In the genomic region with DNA sequence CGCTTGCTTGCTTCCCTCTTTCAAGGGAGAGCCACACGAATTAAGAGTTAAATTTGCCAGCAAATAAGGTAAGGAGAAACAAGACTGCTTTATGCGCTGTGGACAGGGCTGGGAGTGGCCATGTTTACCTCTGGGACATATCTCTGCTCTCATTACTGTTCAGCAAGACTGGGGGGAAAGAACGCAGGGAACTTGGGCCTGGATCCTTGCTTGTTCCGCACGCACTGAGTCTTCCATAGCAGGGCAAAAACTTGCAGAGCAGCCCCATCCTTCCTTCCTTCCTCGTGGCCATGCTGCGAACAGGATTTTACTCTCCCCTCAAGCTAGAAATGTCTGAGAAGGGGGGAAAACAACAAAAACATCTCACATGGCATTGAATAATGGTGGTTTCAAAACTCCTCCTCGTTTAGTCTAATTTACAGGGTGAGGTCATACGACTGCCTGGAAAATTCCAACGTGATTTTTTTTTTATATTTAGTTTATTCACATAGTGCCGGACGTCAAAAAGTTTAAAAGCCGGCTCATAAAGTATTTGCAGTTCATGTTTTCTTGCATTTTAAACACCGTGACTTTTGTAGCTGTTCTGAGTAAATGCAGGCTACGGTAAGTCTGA, we compare ENCODE assay signal across 9 mouse cellular contexts. TPM values are rescaled to one million over a fixed set of nuclear protein-coding genes. Genes with fewer than 3 reads are reported as not detected.
DNase-seq lines count a peak whose midpoint lies in the region; ATAC-seq and TF ChIP-seq lines count a peak whose summit lies in the region.
"Had no signal": no experiment of that assay in that cellular context is flagged by ENCODE, and none has a peak within 500 bp of the region (broad histone marks: within the 10 kb centered on the region; RNA-seq: fewer than 3 reads in every experiment).

No protein-coding gene starts in this region.

- no peak for TF ChIP-seq CTCF in midbrain, postnatal 0 days (IDR thresholded peaks at IDR 0.05)

- H3K4me3 ChIP-seq in forebrain, embryonic 10.5 days, result no peak overlapping the region
- H3K4me3 ChIP-seq in forebrain, embryonic 11.5 days (ENCODE audit: low read depth, low read length), result no peak overlapping the region
- H3K4me3 ChIP-seq in stomach, embryonic 15.5 days (replicated peaks), result no peak overlapping the region; the same call in 1 of the 2 replicates
- no peak overlapping the region for H3K4me3 ChIP-seq in midbrain, postnatal 0 days (ENCODE audit: low read depth, low read length)
- H3K4me3 ChIP-seq: neural tube, embryonic 12.5 days had no signal

- H3K27ac ChIP-seq in forebrain, embryonic 10.5 days, result peak overlapping the region; percentile 17
- no peak overlapping the region for H3K27ac ChIP-seq in forebrain, embryonic 11.5 days (ENCODE audit: low read depth, low read length)
- H3K27ac ChIP-seq in stomach, embryonic 15.5 days, result peak overlapping the region; percentile 83
- no peak overlapping the region; the same call in 1 of the 2 replicates for H3K27ac ChIP-seq in midbrain, postnatal 0 days (ENCODE audit: low read depth, low read length)
- H3K27ac ChIP-seq: neural tube, embryonic 12.5 days had no signal

- H3K9me3 ChIP-seq in forebrain, embryonic 10.5 days, result no peaks in the 10 kb centered on the region
- H3K9me3 ChIP-seq in forebrain, embryonic 11.5 days (ENCODE audit: control insufficient read depth, low read length), result no peaks in the 10 kb centered on the region
- no peaks in the 10 kb centered on the region for H3K9me3 ChIP-seq in stomach, embryonic 15.5 days
- no peaks in the 10 kb centered on the region for H3K9me3 ChIP-seq in midbrain, postnatal 0 days (ENCODE audit: low read length)
- H3K9me3 ChIP-seq: neural tube, embryonic 12.5 days had no signal

- H3K27me3 ChIP-seq in forebrain, embryonic 10.5 days (ENCODE audit: poor library complexity, severe bottlenecking), result no peaks in the 10 kb centered on the region
- H3K27me3 ChIP-seq in forebrain, embryonic 11.5 days (ENCODE audit: control insufficient read depth, insufficient read depth, low read length), result no peaks in the 10 kb centered on the region
- no peaks in the 10 kb centered on the region for H3K27me3 ChIP-seq in stomach, embryonic 15.5 days (replicated peaks)
- no peaks in the 10 kb centered on the region for H3K27me3 ChIP-seq in midbrain, postnatal 0 days (ENCODE audit: insufficient read depth, low read length)
- H3K27me3 ChIP-seq: neural tube, embryonic 12.5 days had no signal

- H3K36me3 ChIP-seq in forebrain, embryonic 10.5 days (replicated peaks), result no peaks in the 10 kb centered on the region; the same call in 1 of the 2 replicates
- H3K36me3 ChIP-seq in forebrain, embryonic 11.5 days (ENCODE audit: control insufficient read depth, insufficient read depth, low read length), result no peaks in the 10 kb centered on the region
- H3K36me3 ChIP-seq in stomach, embryonic 15.5 days, result no peaks in the 10 kb centered on the region
- no peaks in the 10 kb centered on the region for H3K36me3 ChIP-seq in midbrain, postnatal 0 days (ENCODE audit: insufficient read depth, low read length)
- H3K36me3 ChIP-seq: neural tube, embryonic 12.5 days had no signal

- WGBS in forebrain, embryonic 10.5 days, result 69% methylated on average over 16 of the region's 16 CpGs
- WGBS in forebrain, embryonic 11.5 days, result 58% methylated on average over 16 of the region's 16 CpGs
- WGBS in stomach, embryonic 15.5 days, result 14% methylated on average over 16 of the region's 16 CpGs
- 61% methylated on average over 16 of the region's 16 CpGs for WGBS in midbrain, postnatal 0 days

- no peak for DNase-seq in forebrain, embryonic 10.5 days (ENCODE audit: extremely low spot score, low spot score)
- DNase-seq in forebrain, embryonic 11.5 days (ENCODE audit: low spot score), result no peak
- DNase-seq in right cerebral cortex, postnatal 25 days, result peak; percentile 5
- DNase-seq in right cerebral cortex, postnatal 36 days (ENCODE audit: low spot score in 2 of 2), result no peak
- peak; percentile 60 for DNase-seq in kidney, postnatal 10 days
- no peak for DNase-seq in midbrain, postnatal 0 days (ENCODE audit: low spot score)

- no peak for ATAC-seq in forebrain, embryonic 11.5 days (replicated peaks; ENCODE audit: low FRiP score)
- ATAC-seq in stomach, embryonic 15.5 days (ENCODE audit: insufficient read depth, low FRiP score, low read depth), result peak; percentile 72
- no peak for ATAC-seq in midbrain, postnatal 0 days (ENCODE audit: low FRiP score)
- no peak for ATAC-seq in inflammation-experienced regulatory T-cells, adult 6 months

- H3K9ac ChIP-seq in forebrain, embryonic 11.5 days (ENCODE audit: low read length), result no peak overlapping the region
- H3K9ac ChIP-seq in stomach, embryonic 15.5 days, result no peak overlapping the region
- H3K9ac ChIP-seq in midbrain, postnatal 0 days (replicated peaks; ENCODE audit: low read length, poor library complexity, severe bottlenecking), result no peak overlapping the region
- H3K9ac ChIP-seq: neural tube, embryonic 12.5 days had no signal

- peaks cover 45% of the 10 kb centered on the region for H3K4me1 ChIP-seq in forebrain, embryonic 10.5 days
- H3K4me1 ChIP-seq in forebrain, embryonic 11.5 days (replicated peaks; ENCODE audit: control insufficient read depth, insufficient read depth, low read length), result 0 out of 2 replicates have a peak, but pooled peaks cover 3% of the 10 kb centered on the region
- peaks cover 56% of the 10 kb centered on the region for H3K4me1 ChIP-seq in stomach, embryonic 15.5 days
- peaks cover 6% of the 10 kb centered on the region; the same call in 1 of the 2 replicates for H3K4me1 ChIP-seq in midbrain, postnatal 0 days (ENCODE audit: insufficient read depth, low read length)

- H3K4me2 ChIP-seq in forebrain, embryonic 11.5 days (ENCODE audit: low read depth, low read length, severe bottlenecking), result no peak overlapping the region
- peak overlapping the region; percentile 28 for H3K4me2 ChIP-seq in stomach, embryonic 15.5 days
- no peak overlapping the region for H3K4me2 ChIP-seq in midbrain, postnatal 0 days (ENCODE audit: low read depth, low read length, poor library complexity, severe bottlenecking)
- H3K4me2 ChIP-seq: neural tube, embryonic 12.5 days had no signal

RNA-seq across cellular contexts. Expression of a gene that starts 21.8 kb away (rescaled TPM):
- polyA plus RNA-seq in forebrain, embryonic 10.5 days (2016; fragmentation: Nextera tagmentation; extraction: Ambion mirVana), result 30.0 TPM in 2 replicates
- polyA plus RNA-seq in forebrain, embryonic 11.5 days (2014; fragmentation: Nextera tagmentation; extraction: Ambion mirVana), result 39.2 and 39.6 TPM in 2 replicates
- 109 and 116 TPM in 2 replicates for polyA plus RNA-seq in stomach, embryonic 15.5 days (2015; fragmentation: Nextera tagmentation; extraction: Ambion mirVana)
- total RNA-seq in midbrain, postnatal 0 days (2014; rRNA removed), result 40.4 and 41.4 TPM in 2 replicates
- polyA plus RNA-seq in midbrain, postnatal 0 days (2015; fragmentation: Nextera tagmentation; extraction: Ambion mirVana), result 19.5 and 20.4 TPM in 2 replicates
- polyA plus RNA-seq in inflammation-experienced regulatory T-cells, adult 6 months (2017; shearing (Covaris generic)), result 10 to 100 TPM; 42.4 to 57.5 (median 51.7) TPM

Comparison
In these comparisons a context has a peak if more than half of its experiments do, and no peak if none do; other contexts are left out.
1. DNase-seq: peak in right cerebral cortex, postnatal 25 days (single experiment) and kidney, postnatal 10 days (single experiment); none in forebrain, embryonic 10.5 days (single experiment), forebrain, embryonic 11.5 days (single experiment), right cerebral cortex, postnatal 36 days (0 of 2) and midbrain, postnatal 0 days (single experiment).
2. H3K27ac ChIP-seq: peak in forebrain, embryonic 10.5 days (single experiment) and stomach, embryonic 15.5 days (single experiment); none in forebrain, embryonic 11.5 days (single experiment) and midbrain, postnatal 0 days (single experiment).